Comparison of ENCODE assay signal across 17 mouse cellular contexts in the genomic region with DNA sequence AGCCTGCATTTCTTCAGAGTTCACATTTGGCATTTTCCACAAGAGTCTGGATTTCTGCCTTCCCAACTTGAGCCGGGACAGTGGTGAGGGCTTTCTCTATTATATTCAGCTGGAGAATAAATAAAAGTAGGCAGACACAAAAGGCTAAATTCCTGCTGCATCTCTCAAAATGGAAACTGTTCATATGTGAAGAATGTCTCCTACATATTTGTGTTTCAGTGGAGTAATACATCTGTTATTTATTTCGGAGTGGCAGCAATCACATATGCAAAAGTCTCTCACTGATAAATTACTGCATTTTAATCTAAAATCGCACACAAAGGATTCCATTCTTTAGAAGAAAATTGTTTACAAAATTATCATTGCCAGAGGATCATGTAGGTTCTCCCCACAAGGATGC.
"Had no signal": no experiment of that assay in that cellular context is flagged by ENCODE, and none has a peak within 500 bp of the region (broad histone marks: within the 10 kb centered on the region; RNA-seq: fewer than 3 reads in every experiment).

No protein-coding gene starts in this region.

- ATAC-seq: liver, postnatal 0 days; lung, postnatal 0 days; midbrain, embryonic 13.5 days; midbrain, embryonic 15.5 days had no signal

- H3K9ac ChIP-seq: liver, postnatal 0 days; lung, embryonic 15.5 days; midbrain, embryonic 13.5 days; midbrain, embryonic 15.5 days; neural tube, embryonic 12.5 days; stomach, embryonic 15.5 days had no signal

- H3K4me3 ChIP-seq: lung, embryonic 15.5 days; megakaryocyte, embryonic 14.5 days; midbrain, embryonic 13.5 days; midbrain, embryonic 15.5 days; neural tube, embryonic 12.5 days; stomach, embryonic 15.5 days had no signal

- H3K27me3 ChIP-seq: lung, embryonic 15.5 days; midbrain, embryonic 13.5 days; midbrain, embryonic 15.5 days; neural tube, embryonic 12.5 days; stomach, embryonic 15.5 days had no signal

- H3K4me1 ChIP-seq: midbrain, embryonic 13.5 days; midbrain, embryonic 15.5 days; neural tube, embryonic 12.5 days; stomach, embryonic 15.5 days had no signal

- H3K27ac ChIP-seq: lung, embryonic 15.5 days; macrophage; midbrain, embryonic 13.5 days; midbrain, embryonic 15.5 days; neural tube, embryonic 12.5 days; stomach, embryonic 15.5 days had no signal

- H3K4me2 ChIP-seq: lung, embryonic 15.5 days; midbrain, embryonic 11.5 days; midbrain, embryonic 13.5 days; midbrain, embryonic 15.5 days; neural tube, embryonic 12.5 days; stomach, embryonic 15.5 days had no signal

- DNase-seq: liver, postnatal 0 days; lung, adult 2 months; lung, postnatal 14 days; lung, postnatal 36 days; right cerebral cortex, postnatal 14 days; thymus, adult 2 months; thymus, postnatal 25 days; thymus, postnatal 4 days had no signal

- H3K36me3 ChIP-seq: lung, embryonic 15.5 days; midbrain, embryonic 13.5 days; midbrain, embryonic 15.5 days; neural tube, embryonic 12.5 days; stomach, embryonic 15.5 days had no signal

- H3K9me3 ChIP-seq: lung, embryonic 15.5 days; midbrain, embryonic 13.5 days; midbrain, embryonic 15.5 days; neural tube, embryonic 12.5 days; stomach, embryonic 15.5 days had no signal
